Mouse (Mus musculus) splenic B cell, adult 2 months (primary cell): Measurements from ENCODE around the gene Unc13a.
"Not testable (repeated sequence)": the region's sequence is repeated elsewhere in the genome, so short reads cannot be mapped to it uniquely, and the experiment has no call there.

Source experiments
- DNase-seq: peaks from one replicate; pipeline ENCODE4 v3.0.0-alpha.2; 2011; ENCODE audit warnings: low read depth, low spot score
- H3K27me3 ChIP-seq: 2 replicates; pipeline ENCODE4 v1.6.1; 2012; ENCODE audit warnings: mild to moderate bottlenecking, low read length, moderate library complexity, mixed read lengths; ENCODE audit not compliant: control insufficient read depth, poor library complexity, insufficient read depth, severe bottlenecking
- H3K36me3 ChIP-seq: 2 replicates; pipeline ENCODE4 v1.6.1; 2012; ENCODE audit warnings: mild to moderate bottlenecking, low read length, moderate library complexity, mixed read lengths; ENCODE audit not compliant: control insufficient read depth, poor library complexity, insufficient read depth, severe bottlenecking

Gene Unc13a

GRCm38 (mm10) chr8:71700493-71701269, 29.1 kb upstream of the Unc13a start:
- no peaks in the 10 kb centered on the region for H3K36me3 ChIP-seq
- DNase-seq, result peak; percentile 34
- no peaks in the 10 kb centered on the region for H3K27me3 ChIP-seq

- DNase-seq, H3K36me3 ChIP-seq, H3K27me3 ChIP-seq: not testable (repeated sequence)
Measured at GRCm38 (mm10) chr8:71695456-71695855, 23.9 kb upstream of the Unc13a start.

- no peaks in the 10 kb centered on the region for H3K36me3 ChIP-seq
- peaks cover 4% of the 10 kb centered on the region; the same call in 1 of the 2 replicates for H3K27me3 ChIP-seq
- peak; percentile 45 for DNase-seq
Measured at GRCm38 (mm10) chr8:71693166-71694041, 21.8 kb upstream of the Unc13a start.

GRCm38 (mm10) chr8:71692509-71692908, 21.0 kb upstream of the Unc13a start:
- DNase-seq, result peak; percentile 46
- Histone ChIP-seq H3K27me3 (peaks cover 4% of the 10 kb centered on the region; the same call in 1 of the 2 replicates), H3K36me3 (peaks cover 2% of the 10 kb centered on the region; the same call in 1 of the 2 replicates)

GRCm38 (mm10) chr8:71689028-71689427, 17.5 kb upstream of the Unc13a start, which contains the start of gene Insl3:
Gene Insl3 (plus strand): TSS chr8:71689214.
- Histone ChIP-seq H3K36me3 (peaks cover 17% of the 10 kb centered on the region), H3K27me3 (peaks cover 4% of the 10 kb centered on the region; the same call in 1 of the 2 replicates)
- no peak for DNase-seq

- Histone ChIP-seq H3K36me3 (peaks cover 24% of the 10 kb centered on the region), H3K27me3 (no peaks in the 10 kb centered on the region)
- DNase-seq, result no peak
Measured at GRCm38 (mm10) chr8:71687616-71688015, 16.1 kb upstream of the Unc13a start.

- no peaks in the 10 kb centered on the region for H3K27me3 ChIP-seq
- no peak for DNase-seq
- H3K36me3 ChIP-seq, result peaks cover 26% of the 10 kb centered on the region
Measured at GRCm38 (mm10) chr8:71686143-71686734, 14.7 kb upstream of the Unc13a start.

GRCm38 (mm10) chr8:71685573-71685972, 14.0 kb upstream of the Unc13a start:
- no peaks in the 10 kb centered on the region for H3K27me3 ChIP-seq
- DNase-seq, result no peak
- H3K36me3 ChIP-seq, result peaks cover 27% of the 10 kb centered on the region

- H3K27me3 ChIP-seq, result no peaks in the 10 kb centered on the region
- no peak for DNase-seq
- H3K36me3 ChIP-seq, result peaks cover 27% of the 10 kb centered on the region
Measured at GRCm38 (mm10) chr8:71684701-71685100, 13.1 kb upstream of the Unc13a start.

GRCm38 (mm10) chr8:71682832-71683231, 11.3 kb upstream of the Unc13a start:
- no peaks in the 10 kb centered on the region for H3K27me3 ChIP-seq
- peaks cover 30% of the 10 kb centered on the region for H3K36me3 ChIP-seq
- DNase-seq, result no peak

GRCm38 (mm10) chr8:71681369-71681915, 9.9 kb upstream of the Unc13a start:
- Histone ChIP-seq H3K27me3 (no peaks in the 10 kb centered on the region), H3K36me3 (peaks cover 29% of the 10 kb centered on the region)
- DNase-seq, result no peak

- no peaks in the 10 kb centered on the region for H3K27me3 ChIP-seq
- no peak for DNase-seq
- H3K36me3 ChIP-seq, result peaks cover 23% of the 10 kb centered on the region
Measured at GRCm38 (mm10) chr8:71680471-71680870, 8.9 kb upstream of the Unc13a start.

- Histone ChIP-seq H3K27me3 (no peaks in the 10 kb centered on the region), H3K36me3 (peaks cover 20% of the 10 kb centered on the region)
- DNase-seq, result no peak
Measured at GRCm38 (mm10) chr8:71679550-71680168, 8.1 kb upstream of the Unc13a start.

- no peak for DNase-seq
- Histone ChIP-seq H3K27me3 (no peaks in the 10 kb centered on the region), H3K36me3 (peaks cover 16% of the 10 kb centered on the region)
Measured at GRCm38 (mm10) chr8:71679116-71679515, 7.6 kb upstream of the Unc13a start.
